Mouse (Mus musculus): ENCODE measurements at regions not wholly inside any gene's neighbourhood (a gene's known extent, or its start where the extent isn't known, plus 50 kb on each side); places are given as distances from the start of the nearest gene placed in this dataset.

DNA sequence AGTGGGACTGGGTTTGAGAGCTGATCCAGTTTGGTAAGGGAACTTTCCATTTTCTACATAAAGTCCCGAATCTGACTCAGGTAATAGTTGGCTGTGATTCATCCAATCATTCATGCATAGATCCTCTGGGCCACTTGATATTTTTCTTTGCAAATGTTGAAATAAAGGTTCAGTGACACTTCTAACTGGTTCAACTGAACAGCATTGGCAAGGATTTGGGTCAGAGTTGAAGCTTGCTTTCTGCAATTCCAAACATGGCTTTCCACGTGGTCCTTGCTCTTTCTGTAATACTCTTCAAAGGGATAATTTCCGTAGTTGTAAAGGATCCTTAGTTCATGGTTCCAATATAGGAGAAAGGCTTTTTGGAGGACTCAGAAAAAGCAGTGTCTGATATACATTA lies 554.0 kb downstream of the Rnf144a start:
- TF ChIP-seq EP300 (optimal IDR thresholded peaks at IDR 0.05) (no peak), CTCF (IDR thresholded peaks at IDR 0.05; ENCODE audit: low read depth) (no peak)

All from stomach, postnatal 0 days (tissue).